Mouse (Mus musculus): ENCODE results near the gene Gm42517. TPM values are rescaled to one million over a fixed set of nuclear protein-coding genes. Genes with fewer than 3 reads are reported as not detected.
A peak's percentile ranks its signal among the peaks of the same experiment; 100 is the strongest.

Gm42517 gene
- 0.07 TPM in 1 of 2 replicates, not detected in the other for polyA plus RNA-seq (2015; fragmentation: Nextera tagmentation; extraction: Ambion mirVana)

GRCm38 (mm10) chr5:108367871-108368332 lies at the start of gene Gm42517:
Gene Gm42517, minus strand, starts transcription at chr5:108367922.
- Histone ChIP-seq H3K4me1 (replicated peaks; ENCODE audit: control insufficient read depth, insufficient read depth, low read length) (peaks cover 8% of the 10 kb centered on the region; the same call in 1 of the 2 replicates), H3K27me3 (replicated peaks; ENCODE audit: control insufficient read depth, insufficient read depth, low read length) (peaks cover 82% of the 10 kb centered on the region), H3K4me2 (replicated peaks; ENCODE audit: low read depth) (peak within 1 kb of the TSS; percentile 97), H3K4me3 (ENCODE audit: low read depth, low read length) (peak within 1 kb of the TSS; percentile 59), H3K27ac (ENCODE audit: low read depth, low read length) (no peak within 1 kb of the TSS), H3K36me3 (ENCODE audit: control insufficient read depth, insufficient read depth) (no peaks in the 10 kb centered on the region), H3K9ac (ENCODE audit: low read depth, low read length) (0 out of 2 replicates have a peak within 1 kb of the TSS, but pooled peaks have one; percentile 7), H3K9me3 (ENCODE audit: control insufficient read depth) (no peaks in the 10 kb centered on the region)
- ATAC-seq: no peak
- no peak for TF ChIP-seq CTCF (IDR thresholded peaks at IDR 0.05; ENCODE audit: low read depth)
- under 1% methylated on average over 18 of the region's 36 CpGs for WGBS

DNA sequence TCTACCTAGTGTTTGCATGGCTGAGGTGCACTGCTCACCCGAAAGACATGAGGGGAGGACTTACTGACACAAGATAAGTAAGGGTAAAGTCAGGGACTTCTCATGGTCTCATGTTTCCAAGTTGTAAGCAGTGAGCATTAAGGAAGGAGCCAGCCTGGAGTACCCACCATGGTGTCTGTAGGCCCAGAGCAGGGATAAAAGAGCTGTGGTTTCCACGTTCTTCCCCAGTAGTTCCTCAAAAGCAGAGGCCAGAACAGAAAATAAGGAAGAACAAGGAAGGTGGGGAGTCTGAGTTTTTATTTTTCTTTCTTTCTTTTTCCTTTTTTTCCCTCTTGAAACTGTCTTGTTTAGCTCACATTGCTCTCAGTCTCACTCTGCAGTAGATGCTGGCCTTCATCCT lies 47.0 kb upstream of the Gm42517 start:
- no peaks in the 10 kb centered on the region for H3K36me3 ChIP-seq (ENCODE audit: control insufficient read depth, insufficient read depth)
- no peaks in the 10 kb centered on the region for H3K27me3 ChIP-seq (replicated peaks; ENCODE audit: control insufficient read depth, insufficient read depth, low read length)
- 66% methylated on average over 2 of the region's 2 CpGs for WGBS
- no peak overlapping the region for H3K4me2 ChIP-seq (replicated peaks; ENCODE audit: low read depth)
- H3K9ac ChIP-seq (ENCODE audit: low read depth, low read length): no peak overlapping the region
- no peak overlapping the region for H3K4me3 ChIP-seq (ENCODE audit: low read depth, low read length)
- TF ChIP-seq CTCF (IDR thresholded peaks at IDR 0.05; ENCODE audit: low read depth): no peak
- H3K9me3 ChIP-seq (ENCODE audit: control insufficient read depth): no peaks in the 10 kb centered on the region
- H3K27ac ChIP-seq (ENCODE audit: low read depth, low read length): no peak overlapping the region
- ATAC-seq: no peak
- H3K4me1 ChIP-seq (replicated peaks; ENCODE audit: control insufficient read depth, insufficient read depth, low read length): no peaks in the 10 kb centered on the region

GRCm38 (mm10) chr5:108406977-108407376 lies 39.3 kb upstream of the Gm42517 start:
- 71% methylated on average over 2 of the region's 2 CpGs for WGBS
- Histone ChIP-seq H3K9me3 (ENCODE audit: control insufficient read depth) (peaks cover 4% of the 10 kb centered on the region; the same call in 1 of the 2 replicates), H3K36me3 (ENCODE audit: control insufficient read depth, insufficient read depth) (no peaks in the 10 kb centered on the region), H3K9ac (ENCODE audit: low read depth, low read length) (no peak overlapping the region), H3K4me2 (replicated peaks; ENCODE audit: low read depth) (no peak overlapping the region), H3K4me1 (replicated peaks; ENCODE audit: control insufficient read depth, insufficient read depth, low read length) (no peaks in the 10 kb centered on the region), H3K27me3 (replicated peaks; ENCODE audit: control insufficient read depth, insufficient read depth, low read length) (no peaks in the 10 kb centered on the region), H3K4me3 (ENCODE audit: low read depth, low read length) (no peak overlapping the region), H3K27ac (ENCODE audit: low read depth, low read length) (no peak overlapping the region)
- ATAC-seq: no peak
- TF ChIP-seq CTCF (IDR thresholded peaks at IDR 0.05; ENCODE audit: low read depth): no peak

GRCm38 (mm10) chr5:108405460-108405859 lies 37.7 kb upstream of the Gm42517 start:
- 50% methylated on average over 1 of the region's 1 CpGs for WGBS
- Histone ChIP-seq H3K4me1 (replicated peaks; ENCODE audit: control insufficient read depth, insufficient read depth, low read length) (no peaks in the 10 kb centered on the region), H3K9ac (ENCODE audit: low read depth, low read length) (no peak overlapping the region), H3K4me2 (replicated peaks; ENCODE audit: low read depth) (no peak overlapping the region), H3K4me3 (ENCODE audit: low read depth, low read length) (no peak overlapping the region), H3K27me3 (replicated peaks; ENCODE audit: control insufficient read depth, insufficient read depth, low read length) (no peaks in the 10 kb centered on the region), H3K27ac (ENCODE audit: low read depth, low read length) (no peak overlapping the region), H3K9me3 (ENCODE audit: control insufficient read depth) (peaks cover 4% of the 10 kb centered on the region; the same call in 1 of the 2 replicates), H3K36me3 (ENCODE audit: control insufficient read depth, insufficient read depth) (no peaks in the 10 kb centered on the region)
- TF ChIP-seq CTCF (IDR thresholded peaks at IDR 0.05; ENCODE audit: low read depth): no peak
- no peak for ATAC-seq

DNA sequence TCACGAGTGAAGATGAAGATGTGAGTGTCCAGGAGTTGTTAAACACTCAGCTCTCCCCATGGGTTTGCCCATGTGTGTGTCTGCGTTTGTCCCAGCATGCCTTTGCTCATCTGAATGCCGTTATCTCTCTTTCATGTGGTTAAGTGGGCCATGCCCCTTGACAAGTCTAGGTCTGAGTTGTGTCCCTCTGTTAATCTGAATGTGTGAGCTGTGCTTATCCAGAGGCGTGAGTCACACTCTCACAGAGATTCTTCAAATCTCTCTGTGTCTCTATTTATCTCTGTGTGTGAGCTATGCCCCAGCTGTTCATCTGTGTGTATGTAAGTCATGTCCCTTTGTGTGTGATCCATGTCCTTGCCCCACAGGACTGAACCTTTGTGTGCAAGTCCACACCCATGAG lies 35.7 kb upstream of the Gm42517 start:
- Histone ChIP-seq H3K36me3 (ENCODE audit: control insufficient read depth, insufficient read depth) (no peaks in the 10 kb centered on the region), H3K9me3 (ENCODE audit: control insufficient read depth) (peaks cover under 1% of the 10 kb centered on the region; the same call in 1 of the 2 replicates), H3K27ac (ENCODE audit: low read depth, low read length) (no peak overlapping the region), H3K4me1 (replicated peaks; ENCODE audit: control insufficient read depth, insufficient read depth, low read length) (no peaks in the 10 kb centered on the region), H3K27me3 (replicated peaks; ENCODE audit: control insufficient read depth, insufficient read depth, low read length) (no peaks in the 10 kb centered on the region), H3K4me2 (replicated peaks; ENCODE audit: low read depth) (no peak overlapping the region), H3K4me3 (ENCODE audit: low read depth, low read length) (no peak overlapping the region), H3K9ac (ENCODE audit: low read depth, low read length) (no peak overlapping the region)
- WGBS: 73% methylated on average over 4 of the region's 4 CpGs
- no peak for TF ChIP-seq CTCF (IDR thresholded peaks at IDR 0.05; ENCODE audit: low read depth)
- ATAC-seq: no peak

- WGBS: 70% methylated on average over 3 of the region's 3 CpGs
- no peak overlapping the region for H3K27ac ChIP-seq (ENCODE audit: low read depth, low read length)
- no peak overlapping the region for H3K4me2 ChIP-seq (replicated peaks; ENCODE audit: low read depth)
- no peak overlapping the region for H3K9ac ChIP-seq (ENCODE audit: low read depth, low read length)
- no peaks in the 10 kb centered on the region for H3K9me3 ChIP-seq (ENCODE audit: control insufficient read depth)
- TF ChIP-seq CTCF (IDR thresholded peaks at IDR 0.05; ENCODE audit: low read depth): no peak
- no peak overlapping the region for H3K4me3 ChIP-seq (ENCODE audit: low read depth, low read length)
- no peaks in the 10 kb centered on the region for H3K36me3 ChIP-seq (ENCODE audit: control insufficient read depth, insufficient read depth)
- no peak for ATAC-seq
- H3K27me3 ChIP-seq (replicated peaks; ENCODE audit: control insufficient read depth, insufficient read depth, low read length): no peaks in the 10 kb centered on the region; the same call in 1 of the 2 replicates
- no peaks in the 10 kb centered on the region for H3K4me1 ChIP-seq (replicated peaks; ENCODE audit: control insufficient read depth, insufficient read depth, low read length)
Observed at GRCm38 (mm10) chr5:108389744-108390143, 22.0 kb upstream of the Gm42517 start.
